Mouse (Mus musculus) adrenal gland, postnatal 36 days (tissue): Measurements from ENCODE around the gene Dnajc6. TPM values are rescaled to one million over a fixed set of nuclear protein-coding genes. Genes with fewer than 3 reads are reported as not detected.

Source experiments
- DNase-seq, 2 experiments: peaks; one replicate each; pipeline ENCODE4 v3.0.0; 2021; ENCODE audit warnings: mixed read lengths in 1 of 2
- total RNA-seq, 2 experiments: library from RNA; stranded (reverse); gene quantifications; 2 replicates each; pipeline ENCODE4 v1.2.3; 2021

Dnajc6 gene
- total RNA-seq, 2 experiments from 2014 or later, result 3.3 to 5.2 TPM

- DNase-seq, result no peak
These were observed 192.8 kb downstream of the Dnajc6 start for GRCm38 (mm10) chr4:101689241-101689640.

- DNase-seq, result no peak
These were observed 193.2 kb downstream of the Dnajc6 start for GRCm38 (mm10) chr4:101689645-101690044.

Other genes with a start within 250 kb of the Dnajc6 start
- gene Jak1, start 231.4 kb upstream of the Dnajc6 start, total RNA-seq, result 100 to 1,000 TPM; 137 TPM
- 1 to 10 TPM; 5.9 to 6.4 TPM for gene Ak4, start 77.4 kb upstream of the Dnajc6 start, total RNA-seq
- gene Leprot, start 151.1 kb downstream of the Dnajc6 start, total RNA-seq, result 10 to 100 TPM; 53.0 to 78.7 TPM
- gene Lepr, start 220.8 kb downstream of the Dnajc6 start, total RNA-seq, result 10 to 100 TPM; 13.8 to 15.8 TPM